Mouse (Mus musculus): ENCODE results near the gene Cep170. TPM values are rescaled to one million over a fixed set of nuclear protein-coding genes. Genes with fewer than 3 reads are reported as not detected.

Gene Cep170
- total RNA-seq, 1 experiment from 2014 or later = 80.3 TPM

Other genes starting within 250 kb of the Cep170 start
- gene Sdccag8, start 593 bp upstream of the Cep170 start, total RNA-seq (2017) = 63.4 to 86.0 TPM (median 78.7 TPM) in 3 replicates